Mouse (Mus musculus) bone marrow, adult 2 months (tissue): ENCODE measurements around the gene Med9.

Experiments
- CTCF ChIP-seq: fragments of 200-500 bp; IDR thresholded peaks from 2 replicates; pipeline ENCODE4 v1.5.1; 2011; ENCODE audit warnings: low read length, control low read depth; ENCODE audit not compliant: control insufficient read depth, insufficient read depth
- POLR2A ChIP-seq: fragments of 200-500 bp; IDR thresholded peaks from 2 replicates; pipeline ENCODE4 v1.6.1; 2011; ENCODE audit warnings: low read depth, mild to moderate bottlenecking, control low read depth, low read length, borderline replicate concordance; ENCODE audit not compliant: control insufficient read depth

- TF ChIP-seq POLR2A (no peak), CTCF (no peak)
Measured at GRCm38 (mm10) chr11:59932560-59933337, 15.3 kb upstream of the Med9 start.
